Comparison of ENCODE assay signal across 11 mouse cellular contexts in genomic region chr19:10740641-10741440, GRCm38 (mm10). TPM values are rescaled to one million over a fixed set of nuclear protein-coding genes. Genes with fewer than 3 reads are reported as not detected.
A peak's percentile ranks its signal among the peaks of the same experiment; 100 is the strongest.
DNase-seq lines count a peak whose midpoint lies in the region; ATAC-seq and TF ChIP-seq lines count a peak whose summit lies in the region.
"Had no signal": no experiment of that assay in that cellular context is flagged by ENCODE, and none has a peak within 500 bp of the region (broad histone marks: within the 10 kb centered on the region; RNA-seq: fewer than 3 reads in every experiment).

No protein-coding gene starts in this region.

- H3K9me3 ChIP-seq in heart, embryonic 15.5 days (replicated peaks) = no peaks in the 10 kb centered on the region
- H3K9me3 ChIP-seq: limb, embryonic 12.5 days; neural tube, embryonic 12.5 days had no signal

- H3K27ac ChIP-seq in heart, embryonic 15.5 days = no peak overlapping the region
- H3K27ac ChIP-seq in kidney, adult 2 months (ENCODE audit: insufficient read depth, low read depth, low read length) = peak overlapping the region; percentile 52; the same call in 1 of the 2 replicates
- H3K27ac ChIP-seq: limb, embryonic 12.5 days; neural tube, embryonic 12.5 days had no signal

- TF ChIP-seq POLR2A in kidney, adult 2 months (IDR thresholded peaks at IDR 0.05; ENCODE audit: low read depth, low read length) = no peak

- H3K36me3 ChIP-seq in heart, embryonic 15.5 days = no peaks in the 10 kb centered on the region
- no peaks in the 10 kb centered on the region for H3K36me3 ChIP-seq in kidney, adult 2 months (ENCODE audit: control insufficient read depth, insufficient read depth, low read length)
- H3K36me3 ChIP-seq: limb, embryonic 12.5 days; neural tube, embryonic 12.5 days had no signal

- H3K4me1 ChIP-seq in heart, embryonic 15.5 days (replicated peaks) = peaks cover 4% of the 10 kb centered on the region; the same call in 1 of the 2 replicates
- H3K4me1 ChIP-seq in kidney, adult 2 months (ENCODE audit: control insufficient read depth, insufficient read depth, low read length) = peaks cover 6% of the 10 kb centered on the region
- H3K4me1 ChIP-seq: neural tube, embryonic 12.5 days had no signal

- no peak overlapping the region for H3K9ac ChIP-seq in heart, embryonic 15.5 days
- H3K9ac ChIP-seq: limb, embryonic 12.5 days; neural tube, embryonic 12.5 days had no signal

- TF ChIP-seq CTCF in kidney, adult 2 months (conservative IDR thresholded peaks at IDR 0.05; ENCODE audit: insufficient read depth, insufficient read length, low read depth, low read length) = no peak

- no peak for ATAC-seq in heart, embryonic 15.5 days (replicated peaks; ENCODE audit: insufficient number of reproducible peaks, insufficient read depth, low FRiP score, low read depth)
- ATAC-seq: Patski had no signal

- WGBS in heart, embryonic 15.5 days = 29% methylated on average over 11 of the region's 11 CpGs
- 35% methylated on average over 11 of the region's 11 CpGs for WGBS in kidney, adult 2 months

- H3K4me2 ChIP-seq in heart, embryonic 15.5 days = 0 out of 2 replicates have a peak overlapping the region, but pooled peaks have one; percentile 1
- H3K4me2 ChIP-seq: limb, embryonic 12.5 days; neural tube, embryonic 12.5 days had no signal

- DNase-seq in heart, adult 8-10 months (ENCODE audit: low spot score) = no peak
- DNase-seq in CD8-positive naive resting alpha-beta T cell, adult 2 months (ENCODE audit: low read depth in 2 of 2, low spot score in 2 of 2) = peak; percentile 34 to 50
- peak; percentile 60 for DNase-seq in kidney, adult 2 months
- DNase-seq in spleen, postnatal 36 days (ENCODE audit: low spot score in 2 of 2) = peak; percentile 53 to 62
- no peak for DNase-seq in left cerebral cortex, adult 8-10 months (ENCODE audit: low spot score in 2 of 2)
- DNase-seq in embryo, embryonic 11 days = no peak
- DNase-seq in cerebellum, adult 8-10 months = no peak

- H3K27me3 ChIP-seq in heart, embryonic 15.5 days = peaks cover 2% of the 10 kb centered on the region; the same call in 1 of the 2 replicates
- no peaks in the 10 kb centered on the region for H3K27me3 ChIP-seq in kidney, adult 2 months (replicated peaks; ENCODE audit: control insufficient read depth, insufficient read depth, low read length)
- H3K27me3 ChIP-seq: limb, embryonic 12.5 days; neural tube, embryonic 12.5 days; Patski had no signal

- no peak overlapping the region for H3K4me3 ChIP-seq in heart, embryonic 15.5 days
- H3K4me3 ChIP-seq in kidney, adult 2 months (ENCODE audit: insufficient read depth, low read depth, low read length) = no peak overlapping the region
- H3K4me3 ChIP-seq: limb, embryonic 12.5 days; neural tube, embryonic 12.5 days had no signal

RNA-seq across cellular contexts. Expression of gene Cd5, which starts 2.0 kb away (rescaled TPM):
- 0.53 and 1.4 TPM in 2 replicates for polyA plus RNA-seq in heart, embryonic 15.5 days (2015; fragmentation: Nextera tagmentation; extraction: Ambion mirVana)
- total RNA-seq in heart, adult 8-10 months (2022) = under 1 TPM; 0.16 to 0.26 (median 0.21) TPM
- 0.33 and 3.3 TPM in 2 replicates for polyA plus RNA-seq in kidney, adult 2 months (2012; rRNA removed)
- total RNA-seq in left cerebral cortex, adult 8-10 months (2022) = under 1 TPM; 0.13 to 0.51 (median 0.43) TPM
- polyA plus RNA-seq: Patski had no signal

RNA-seq across cellular contexts. Expression of gene Vps37c, which starts 52.3 kb away (rescaled TPM):
- polyA plus RNA-seq in heart, embryonic 15.5 days (2015; fragmentation: Nextera tagmentation; extraction: Ambion mirVana) = 25.1 and 34.3 TPM in 2 replicates
- total RNA-seq in heart, adult 8-10 months (2022) = 10 to 100 TPM; 21.0 to 25.1 (median 23.0) TPM
- polyA plus RNA-seq in kidney, adult 2 months (2012; rRNA removed) = 30.0 and 32.1 TPM in 2 replicates
- total RNA-seq in left cerebral cortex, adult 8-10 months (2022) = 10 to 100 TPM; 17.8 to 23.9 (median 20.9) TPM

Comparison
In these comparisons a context has a peak if more than half of its experiments do, and no peak if none do; other contexts are left out.
1. DNase-seq: peak in CD8-positive naive resting alpha-beta T cell, adult 2 months (2 of 2), kidney, adult 2 months (single experiment) and spleen, postnatal 36 days (2 of 2); none in heart, adult 8-10 months (single experiment), left cerebral cortex, adult 8-10 months (0 of 2), embryo, embryonic 11 days (single experiment) and cerebellum, adult 8-10 months (single experiment).